Mouse (Mus musculus): ENCODE measurements around the gene Nat8f2. TPM values are rescaled to one million over a fixed set of nuclear protein-coding genes. Genes with fewer than 3 reads are reported as not detected.
"Not testable (repeated sequence)": the region's sequence is repeated elsewhere in the genome, so short reads cannot be mapped to it uniquely, and the experiment has no call there.

The Nat8f2 gene
- polyA plus RNA-seq, 1 experiment from 2014 or later: 0.07 TPM

DNA sequence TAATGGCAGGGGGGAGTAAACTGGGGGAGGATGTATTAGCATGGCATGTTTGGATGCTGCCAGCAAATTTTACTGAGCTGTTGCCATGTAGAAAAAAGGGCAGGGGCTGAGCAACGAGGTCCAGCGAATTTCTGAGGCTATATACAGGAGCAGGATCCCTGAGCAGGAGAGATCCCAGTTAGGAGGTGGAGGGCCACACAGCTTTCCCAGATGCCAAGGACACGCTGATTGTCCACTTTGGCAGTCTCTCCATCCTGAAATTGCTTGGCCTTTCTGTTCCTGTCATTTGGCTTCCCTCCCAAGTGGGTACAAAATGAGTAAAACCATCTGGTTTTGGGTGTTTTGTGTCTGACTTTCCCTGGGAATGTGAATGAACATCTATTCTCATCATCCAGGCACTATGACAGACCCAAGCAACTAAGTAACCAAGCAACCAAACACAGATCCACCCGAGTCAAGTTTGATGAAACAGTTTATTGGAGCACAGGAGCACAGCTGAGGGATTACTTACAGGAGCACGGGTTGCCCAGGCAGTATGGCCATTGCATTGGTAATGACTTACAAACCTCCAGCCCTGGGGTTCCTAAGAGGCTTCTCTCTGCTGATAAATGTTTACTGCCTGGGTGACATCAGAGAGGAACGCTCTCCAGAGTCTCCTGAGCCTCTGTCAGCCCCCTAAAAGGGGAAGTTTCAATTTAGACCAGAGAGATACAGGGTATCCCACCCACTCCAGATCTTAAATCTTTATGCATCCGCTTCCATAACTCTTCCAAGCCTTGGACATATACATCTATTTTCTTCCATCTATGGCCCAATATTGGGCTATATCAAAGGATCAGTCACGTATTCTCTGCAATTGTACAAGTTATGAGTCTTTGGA, 29.9 kb upstream of the Nat8f2 start:
- not testable (repeated sequence) for ATAC-seq (ENCODE audit: insufficient number of reproducible peaks, low FRiP score, low TSS enrichment, low read depth); H3K4me1 ChIP-seq; H3K4me2 ChIP-seq (replicated peaks); H3K9ac ChIP-seq; H3K9me3 ChIP-seq (replicated peaks); H3K27me3 ChIP-seq; H3K4me3 ChIP-seq (replicated peaks); H3K27ac ChIP-seq (replicated peaks); H3K36me3 ChIP-seq
- 69% methylated on average over 6 of the region's 8 CpGs for WGBS

- not testable (repeated sequence) for H3K4me2 ChIP-seq (replicated peaks); ATAC-seq (ENCODE audit: insufficient number of reproducible peaks, low FRiP score, low TSS enrichment, low read depth); H3K4me3 ChIP-seq (replicated peaks); H3K9ac ChIP-seq; H3K9me3 ChIP-seq (replicated peaks); H3K27ac ChIP-seq (replicated peaks); H3K36me3 ChIP-seq; H3K4me1 ChIP-seq; H3K27me3 ChIP-seq
- 70% methylated on average over 25 of the region's 25 CpGs for WGBS
These were observed 26.2 kb upstream of the Nat8f2 start for GRCm38 (mm10) chr6:85895061-85895648.

GRCm38 (mm10) chr6:85888961-85889360, 20.0 kb upstream of the Nat8f2 start:
- Histone ChIP-seq H3K4me3 (replicated peaks) (no peak overlapping the region), H3K9ac (no peak overlapping the region), H3K9me3 (replicated peaks) (peaks cover 3% of the 10 kb centered on the region; the same call in 1 of the 2 replicates), H3K27ac (replicated peaks) (no peak overlapping the region), H3K36me3 (no peaks in the 10 kb centered on the region), H3K27me3 (no peaks in the 10 kb centered on the region), H3K4me1 (no peaks in the 10 kb centered on the region), H3K4me2 (replicated peaks) (no peak overlapping the region)
- 89% methylated on average over 2 of the region's 2 CpGs for WGBS
- no peak for ATAC-seq (ENCODE audit: insufficient number of reproducible peaks, low FRiP score, low TSS enrichment, low read depth)

DNA sequence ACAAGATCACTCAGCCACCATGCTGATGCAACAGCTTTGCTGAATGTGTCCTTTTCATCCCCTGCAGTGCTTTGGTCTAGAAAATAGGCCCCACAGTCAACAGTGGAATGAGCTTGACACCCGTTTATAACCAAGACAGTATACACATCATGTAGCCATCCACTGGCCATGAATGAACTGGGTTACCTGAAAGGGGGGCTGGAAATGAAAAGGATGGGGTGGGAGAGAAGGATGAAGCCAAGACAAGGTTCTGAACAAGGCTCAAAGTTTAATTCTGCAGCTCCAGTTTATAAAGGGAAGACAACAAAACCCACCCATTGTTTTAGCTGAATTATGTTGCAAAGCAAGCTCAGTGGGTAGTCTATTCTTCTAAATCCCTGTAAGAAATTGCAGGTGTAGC, 15.4 kb upstream of the Nat8f2 start:
- 86% methylated on average over 1 of the region's 1 CpGs for WGBS
- Histone ChIP-seq H3K27me3 (no peaks in the 10 kb centered on the region), H3K9me3 (replicated peaks) (peaks cover 15% of the 10 kb centered on the region; the same call in 1 of the 2 replicates), H3K36me3 (no peaks in the 10 kb centered on the region), H3K27ac (replicated peaks) (no peak overlapping the region), H3K9ac (no peak overlapping the region), H3K4me3 (replicated peaks) (no peak overlapping the region), H3K4me1 (no peaks in the 10 kb centered on the region), H3K4me2 (replicated peaks) (no peak overlapping the region)
- no peak for ATAC-seq (ENCODE audit: insufficient number of reproducible peaks, low FRiP score, low TSS enrichment, low read depth)

DNA sequence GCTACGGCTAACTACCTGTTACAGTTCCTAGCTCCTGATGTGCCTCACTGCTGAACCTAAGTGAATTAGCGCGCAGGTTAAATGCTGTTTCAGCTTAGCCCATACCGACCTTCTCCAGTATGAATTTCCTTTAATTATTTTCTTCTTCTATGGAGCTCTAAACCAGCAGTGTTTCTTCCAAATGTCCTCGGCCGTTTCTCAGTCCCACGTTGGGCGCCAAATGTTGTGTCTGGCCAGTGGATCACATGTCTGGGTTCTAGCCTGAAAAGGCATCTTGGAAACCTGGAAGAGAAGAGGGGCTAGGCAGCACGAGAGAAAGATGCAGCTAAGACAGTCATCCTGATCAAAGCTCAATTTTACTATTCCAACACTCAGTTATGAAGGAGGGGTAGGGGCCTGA, 14.3 kb upstream of the Nat8f2 start:
- 91% methylated on average over 9 of the region's 9 CpGs for WGBS
- H3K9ac ChIP-seq; H3K4me3 ChIP-seq (replicated peaks); ATAC-seq (ENCODE audit: insufficient number of reproducible peaks, low FRiP score, low TSS enrichment, low read depth); H3K4me1 ChIP-seq; H3K36me3 ChIP-seq; H3K27me3 ChIP-seq; H3K4me2 ChIP-seq (replicated peaks); H3K27ac ChIP-seq (replicated peaks): not testable (repeated sequence)
- H3K9me3 ChIP-seq (replicated peaks): peaks cover 15% of the 10 kb centered on the region; the same call in 1 of the 2 replicates

- Histone ChIP-seq H3K27me3 (no peaks in the 10 kb centered on the region), H3K4me1 (no peaks in the 10 kb centered on the region), H3K4me2 (replicated peaks) (no peak overlapping the region), H3K4me3 (replicated peaks) (no peak overlapping the region), H3K9me3 (replicated peaks) (no peaks in the 10 kb centered on the region), H3K27ac (replicated peaks) (no peak overlapping the region), H3K9ac (no peak overlapping the region), H3K36me3 (no peaks in the 10 kb centered on the region)
- ATAC-seq (ENCODE audit: insufficient number of reproducible peaks, low FRiP score, low TSS enrichment, low read depth): no peak
- 71% methylated on average over 8 of the region's 8 CpGs for WGBS
These were observed 950 bp downstream of the Nat8f2 start for GRCm38 (mm10) chr6:85867726-85868690.

DNA sequence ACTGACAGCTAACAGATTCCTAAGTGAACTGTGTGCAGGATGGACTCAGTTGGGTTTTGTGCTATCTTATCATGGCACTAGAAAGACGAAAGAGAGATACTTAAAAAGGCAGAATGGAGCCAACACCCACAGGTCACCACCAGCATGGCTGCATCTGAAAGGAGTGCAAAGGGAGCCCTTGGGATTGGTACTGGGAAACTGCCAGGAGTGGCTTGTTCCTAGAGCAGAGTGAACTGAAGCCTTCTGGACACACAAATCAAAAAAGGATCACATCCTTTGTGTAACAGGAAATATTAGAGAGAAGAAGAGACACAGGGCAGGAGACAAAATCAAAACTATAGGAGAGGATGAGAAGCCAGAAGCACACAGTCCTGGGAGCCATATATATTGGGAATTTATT, 2.0 kb downstream of the Nat8f2 start:
- WGBS: 75% methylated on average over 1 of the region's 1 CpGs

DNA sequence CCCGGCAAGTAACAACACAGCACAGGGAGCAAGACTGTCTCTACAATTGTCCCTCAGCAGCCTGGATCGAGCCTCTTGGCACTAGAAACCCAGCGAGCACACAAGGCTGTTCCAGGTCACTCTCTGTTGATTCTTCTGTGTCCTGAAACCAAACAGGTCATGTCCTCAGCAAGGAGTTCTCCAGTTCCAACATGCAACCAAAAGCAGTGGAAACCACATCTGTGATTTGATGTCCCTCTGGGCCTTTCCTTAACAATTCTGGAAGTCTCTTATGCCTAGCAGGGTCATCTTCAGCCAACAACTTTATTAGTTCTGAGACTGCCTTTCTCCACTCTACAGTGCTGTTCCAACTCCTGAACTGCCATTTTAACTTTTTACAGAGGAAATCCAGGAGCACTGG, 2.8 kb downstream of the Nat8f2 start:
- H3K4me3 ChIP-seq (replicated peaks); ATAC-seq (ENCODE audit: insufficient number of reproducible peaks, low FRiP score, low TSS enrichment, low read depth); H3K9ac ChIP-seq; H3K9me3 ChIP-seq (replicated peaks); H3K4me1 ChIP-seq; H3K27me3 ChIP-seq; H3K4me2 ChIP-seq (replicated peaks); H3K36me3 ChIP-seq; H3K27ac ChIP-seq (replicated peaks): not testable (repeated sequence)
- 86% methylated on average over 3 of the region's 3 CpGs for WGBS

More for the DNA sequence above, 2.0 kb downstream of the Nat8f2 start:
- not testable (repeated sequence) for ATAC-seq (ENCODE audit: insufficient number of reproducible peaks, low FRiP score, low TSS enrichment, low read depth); H3K36me3 ChIP-seq; H3K27ac ChIP-seq (replicated peaks); H3K4me2 ChIP-seq (replicated peaks); H3K27me3 ChIP-seq; H3K4me3 ChIP-seq (replicated peaks); H3K9me3 ChIP-seq (replicated peaks); H3K9ac ChIP-seq; H3K4me1 ChIP-seq

DNA sequence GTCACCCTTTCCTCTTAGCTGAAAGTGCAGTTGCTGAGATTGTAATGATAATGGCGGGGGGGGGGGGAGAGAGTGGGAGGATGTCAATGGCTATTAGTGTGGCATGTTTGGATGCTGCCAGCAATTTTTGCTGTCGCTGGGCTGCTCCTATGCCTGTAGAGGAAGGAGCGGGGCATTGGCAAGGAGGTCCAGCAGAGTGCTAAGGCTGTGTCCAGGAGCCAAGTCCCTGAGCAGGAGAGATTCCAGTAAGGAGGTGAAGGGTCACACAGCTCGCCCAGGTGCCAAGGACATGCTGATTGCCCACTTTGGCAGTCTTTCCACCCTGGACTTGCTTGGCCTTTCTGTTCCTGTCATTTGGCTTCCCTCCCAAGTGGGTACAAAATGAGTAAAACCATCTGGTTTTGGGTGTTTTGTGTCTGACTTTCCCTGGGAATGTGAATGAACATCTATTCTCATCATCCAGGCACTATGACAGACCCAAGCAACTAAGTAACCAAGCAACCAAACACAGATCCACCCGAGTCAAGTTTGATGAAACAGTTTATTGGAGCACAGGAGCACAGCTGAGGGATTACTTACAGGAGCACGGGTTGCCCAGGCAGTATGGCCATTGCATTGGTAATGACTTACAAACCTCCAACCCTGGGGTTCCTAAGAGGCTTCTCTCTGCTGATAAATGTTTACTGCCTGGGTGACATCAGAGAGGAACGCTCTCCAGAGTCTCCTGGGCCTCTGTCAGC, 3.9 kb downstream of the Nat8f2 start:
- not testable (repeated sequence) for H3K27ac ChIP-seq (replicated peaks); H3K27me3 ChIP-seq; H3K4me1 ChIP-seq; H3K9ac ChIP-seq; H3K4me2 ChIP-seq (replicated peaks); H3K36me3 ChIP-seq; H3K4me3 ChIP-seq (replicated peaks); H3K9me3 ChIP-seq (replicated peaks); ATAC-seq (ENCODE audit: insufficient number of reproducible peaks, low FRiP score, low TSS enrichment, low read depth)
- WGBS: 65% methylated on average over 6 of the region's 7 CpGs

GRCm38 (mm10) chr6:85863840-85864239, 5.1 kb downstream of the Nat8f2 start:
- no peak for ATAC-seq (ENCODE audit: insufficient number of reproducible peaks, low FRiP score, low TSS enrichment, low read depth)
- Histone ChIP-seq H3K27ac (replicated peaks) (no peak overlapping the region), H3K4me2 (replicated peaks) (no peak overlapping the region), H3K27me3 (no peaks in the 10 kb centered on the region), H3K9me3 (replicated peaks) (no peaks in the 10 kb centered on the region), H3K36me3 (no peaks in the 10 kb centered on the region), H3K4me3 (replicated peaks) (no peak overlapping the region), H3K4me1 (no peaks in the 10 kb centered on the region), H3K9ac (no peak overlapping the region)
- WGBS: 84% methylated on average over 2 of the region's 2 CpGs

All from embryonic facial prominence, embryonic 15.5 days (tissue).